Mouse (Mus musculus): ENCODE results near the gene Fkbpl. TPM values are rescaled to one million over a fixed set of nuclear protein-coding genes. Genes with fewer than 3 reads are reported as not detected.

Gene Fkbpl
- total and polyA plus RNA-seq, 3 experiments = 5.5 to 8.2 (median 6.2) TPM

DNA sequence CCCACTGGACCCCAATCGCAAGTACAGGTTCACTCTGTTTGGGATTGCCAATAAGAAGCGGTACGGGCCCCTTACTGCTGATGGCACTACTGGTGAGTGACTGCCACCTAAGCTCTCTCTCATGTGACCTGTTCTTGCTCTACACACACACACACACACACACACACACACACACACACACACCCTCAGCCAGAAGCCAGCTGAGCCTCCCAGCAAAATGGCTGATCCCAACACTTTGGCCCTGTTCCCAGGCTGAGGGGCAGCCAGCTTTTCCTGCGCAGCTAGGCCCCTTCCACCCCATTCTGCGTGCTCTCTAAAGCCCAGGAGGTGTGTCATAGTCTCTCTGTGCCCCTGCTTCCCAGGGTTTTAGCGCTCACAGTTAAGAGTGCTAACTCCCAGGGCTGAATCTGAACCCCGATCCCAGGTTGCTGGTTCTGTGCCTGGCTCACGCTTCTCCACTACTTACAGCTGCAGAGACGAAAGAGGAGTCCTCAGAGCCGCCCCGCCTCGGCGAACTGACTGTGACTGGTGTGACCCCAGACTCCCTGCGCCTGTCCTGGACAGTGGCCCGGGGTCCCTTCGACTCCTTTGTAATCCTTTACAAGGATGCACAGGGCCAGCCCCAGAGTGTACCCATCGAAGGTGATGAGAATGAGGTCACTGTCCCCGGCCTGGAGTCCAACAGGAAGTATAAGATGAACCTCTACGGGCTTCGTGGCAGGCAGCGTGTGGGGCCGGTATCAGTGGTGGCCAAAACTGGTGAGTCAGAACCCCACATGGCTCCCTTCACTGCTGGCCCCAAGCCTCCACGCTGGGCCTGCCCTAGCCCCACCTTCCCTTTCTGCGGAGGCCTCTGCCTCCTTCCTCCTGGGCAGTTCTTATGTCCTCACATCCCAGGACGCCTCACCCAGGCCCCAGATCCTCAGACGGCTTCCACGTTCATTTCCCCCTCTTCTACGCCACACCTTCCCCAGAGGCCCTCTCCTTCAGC, 40.9 kb downstream of the Fkbpl start:
- peaks cover 5 to 19% of the 10 kb centered on the region in 2 experiments; a peak in 3 of 4 replicates for H3K4me1 ChIP-seq (ENCODE audit: control insufficient read depth in 1 of 2, insufficient read depth in 2 of 2)
- H3K9me3 ChIP-seq (replicated peaks; ENCODE audit: low read length) = peaks cover 4% of the 10 kb centered on the region
- H3K9ac ChIP-seq (ENCODE audit: insufficient read depth, low read depth) = no peak overlapping the region
- no peaks in the 10 kb centered on the region for H3K79me2 ChIP-seq (replicated peaks; ENCODE audit: control insufficient read depth, extremely low read depth, insufficient read depth, poor library complexity, severe bottlenecking)
- DNase-seq (ENCODE audit: extremely low read depth) = no peak
- no peak overlapping the region for H3K4me2 ChIP-seq (ENCODE audit: insufficient read depth, low read depth, poor library complexity, severe bottlenecking)
- H3K27me3 ChIP-seq (replicated peaks) = peaks cover 86% of the 10 kb centered on the region
- no peak overlapping the region for H3K27ac ChIP-seq (ENCODE audit: insufficient read depth, low read depth)
- dilution Hi-C loops (cut with MboI; ENCODE audit: extremely low pct_ligation_motif_present, extremely low pct_unique_long_range_greater_than_20kb, low sequenced_read_pairs) (no loop called here), in situ Hi-C loops (cut with MboI; ENCODE audit: low pct_ligation_motif_present, low pct_unique_long_range_greater_than_20kb, low sequenced_read_pairs) (no loop called here)
- no peaks in the 10 kb centered on the region for H3K36me3 ChIP-seq (replicated peaks in 1 of 2; ENCODE audit: control insufficient read depth in 1 of 2, insufficient read depth in 1 of 2, low read length in 1 of 2)
- no peak overlapping the region for H3K4me3 ChIP-seq (replicated peaks in 1 of 3; ENCODE audit: low read depth in 2 of 3, low read length in 2 of 3, poor library complexity in 1 of 3)
- TF ChIP-seq RAD21 (IDR thresholded peaks at IDR 0.05; ENCODE audit: low read depth, low read length) = no peak
- TF ChIP-seq UBTF (IDR thresholded peaks at IDR 0.05; ENCODE audit: low read depth, low read length) = no peak
- no peak for TF ChIP-seq KAT2A (IDR thresholded peaks at IDR 0.05; ENCODE audit: insufficient replicate concordance, low read length)
- TF ChIP-seq ZC3H11A (IDR thresholded peaks at IDR 0.05; ENCODE audit: low read depth, low read length) = no peak
- TF ChIP-seq CHD2 (IDR thresholded peaks at IDR 0.05; ENCODE audit: low read length) = no peak
- no peak for TF ChIP-seq POLR2AphosphoS2 (IDR thresholded peaks at IDR 0.05; ENCODE audit: low read depth, low read length)
- TF ChIP-seq JUN (IDR thresholded peaks at IDR 0.05; ENCODE audit: insufficient read depth, low read depth, low read length) = no peak
- no peak for TF ChIP-seq BHLHE40 (IDR thresholded peaks at IDR 0.05; ENCODE audit: low read depth, low read length)
- TF ChIP-seq MYC (IDR thresholded peaks at IDR 0.05; ENCODE audit: low read depth, low read length) = no peak
- TF ChIP-seq TBP (conservative IDR thresholded peaks at IDR 0.05; ENCODE audit: low read depth, low read length) = no peak
- no peak for TF ChIP-seq HCFC1 (IDR thresholded peaks at IDR 0.05; ENCODE audit: low read depth, low read length)
- no peak for TF ChIP-seq RCOR1 (conservative IDR thresholded peaks at IDR 0.05; ENCODE audit: low read depth, low read length)
- no peak for TF ChIP-seq USF2 (conservative IDR thresholded peaks at IDR 0.05; ENCODE audit: low read depth, low read length)
- TF ChIP-seq ZNF384 (IDR thresholded peaks at IDR 0.05; ENCODE audit: low read depth, low read length) = no peak
- TF ChIP-seq GABPA (IDR thresholded peaks at IDR 0.05; ENCODE audit: insufficient replicate concordance, low read depth, low read length) = no peak

GRCm38 (mm10) chr17:34688889-34689288, 44.3 kb downstream of the Fkbpl start:
- peaks cover 88% of the 10 kb centered on the region for H3K27me3 ChIP-seq (replicated peaks)
- dilution Hi-C loops (cut with MboI; ENCODE audit: extremely low pct_ligation_motif_present, extremely low pct_unique_long_range_greater_than_20kb, low sequenced_read_pairs) = no loop called here
- in situ Hi-C loops (cut with MboI; ENCODE audit: low pct_ligation_motif_present, low pct_unique_long_range_greater_than_20kb, low sequenced_read_pairs) = no loop called here

More at GRCm38 (mm10) chr17:34688889-34689288, 44.3 kb downstream of the Fkbpl start:
- TF ChIP-seq JUND (conservative IDR thresholded peaks at IDR 0.05; ENCODE audit: low read depth, low read length) (no peak), CTCF (conservative IDR thresholded peaks at IDR 0.05 in 1 of 2, IDR thresholded peaks at IDR 0.05 in 1 of 2; ENCODE audit: low read depth in 2 of 2, low read length in 2 of 2) (no peak), EP300 (IDR thresholded peaks at IDR 0.05; ENCODE audit: low read length) (no peak), SMC3 (IDR thresholded peaks at IDR 0.05; ENCODE audit: low read depth, low read length) (no peak), CHD2 (IDR thresholded peaks at IDR 0.05; ENCODE audit: low read length) (no peak), POLR2A (IDR thresholded peaks at IDR 0.05; ENCODE audit: low read depth, low read length) (no peak), IRF4 (IDR thresholded peaks at IDR 0.05; ENCODE audit: low read depth, low read length) (no peak), MAZ (IDR thresholded peaks at IDR 0.05; ENCODE audit: low read depth, low read length) (no peak), MAFK (IDR thresholded peaks at IDR 0.05; ENCODE audit: insufficient replicate concordance, low read length) (no peak), POLR2AphosphoS2 (IDR thresholded peaks at IDR 0.05; ENCODE audit: low read depth, low read length) (no peak), GABPA (IDR thresholded peaks at IDR 0.05; ENCODE audit: insufficient replicate concordance, low read depth, low read length) (no peak), USF2 (conservative IDR thresholded peaks at IDR 0.05; ENCODE audit: low read depth, low read length) (no peak), TCF12 (IDR thresholded peaks at IDR 0.05; ENCODE audit: low read depth, low read length) (no peak), ZKSCAN1 (IDR thresholded peaks at IDR 0.05; ENCODE audit: borderline replicate concordance, low read depth, low read length) (no peak), E2F4 (IDR thresholded peaks at IDR 0.05; ENCODE audit: insufficient replicate concordance, low read depth, low read length) (no peak)
- H3K4me1 ChIP-seq (ENCODE audit: control insufficient read depth in 1 of 2, insufficient read depth in 2 of 2) = peaks cover 2 to 5% of the 10 kb centered on the region in 2 experiments; a peak in 2 of 4 replicates
- no peak overlapping the region for H3K4me3 ChIP-seq (replicated peaks in 1 of 3; ENCODE audit: low read depth in 2 of 3, low read length in 2 of 3, poor library complexity in 1 of 3)
- no peak overlapping the region for H3K9ac ChIP-seq (ENCODE audit: insufficient read depth, low read depth)
- no peak overlapping the region for H3K4me2 ChIP-seq (ENCODE audit: insufficient read depth, low read depth, poor library complexity, severe bottlenecking)
- H3K27ac ChIP-seq (ENCODE audit: insufficient read depth, low read depth) = no peak overlapping the region
- no peak for DNase-seq (ENCODE audit: extremely low read depth)
- H3K79me2 ChIP-seq (replicated peaks; ENCODE audit: control insufficient read depth, extremely low read depth, insufficient read depth, poor library complexity, severe bottlenecking) = no peaks in the 10 kb centered on the region
- H3K9me3 ChIP-seq (replicated peaks; ENCODE audit: low read length) = peaks cover 4% of the 10 kb centered on the region
- no peaks in the 10 kb centered on the region for H3K36me3 ChIP-seq (replicated peaks in 1 of 2; ENCODE audit: control insufficient read depth in 1 of 2, insufficient read depth in 1 of 2, low read length in 1 of 2)

All from CH12.LX (cell line).